Mouse (Mus musculus) granulocyte monocyte progenitor cell, adult 5-6 weeks (primary cell): ENCODE results near the gene Scamp3. TPM values are rescaled to one million over a fixed set of nuclear protein-coding genes. Genes with fewer than 3 reads are reported as not detected.
"Not testable (repeated sequence)": the region's sequence is repeated elsewhere in the genome, so short reads cannot be mapped to it uniquely, and the experiment has no call there.

Source experiments
- ATAC-seq: replicated peaks from 2 replicates; pipeline ENCODE4 v1.8.0; 2016; ENCODE audit warnings: mild to moderate bottlenecking, moderate TSS enrichment, inconsistent platforms; ENCODE audit not compliant: poor library complexity, severe bottlenecking
- total RNA-seq, 2 experiments: library from RNA; stranded (forward) in 1 of 2; stranded (reverse) in 1 of 2; fragments of 200-712, 200-1000 nt in 1 of 2; fragments of >200 nt in 1 of 2; fragmentation: Nextera tagmentation in 1 of 2; gene quantifications; 2 replicates each; pipeline ENCODE4 v1.2.3; 2014 to 2017

Scamp3 gene
- total RNA-seq (2014; fragmentation: Nextera tagmentation) (59.6 and 99.0 TPM in 2 replicates), total RNA-seq (2017) (32.9 and 37.2 TPM in 2 replicates)

- peak; percentile 93 for ATAC-seq
Measured at GRCm38 (mm10) chr3:89177242-89178106, at the start of gene Scamp3. TSS of gene Scamp3 (plus strand) at chr3:89177473.

- ATAC-seq: no peak
Measured at GRCm38 (mm10) chr3:89129908-89130307, 47.4 kb upstream of the Scamp3 start.

GRCm38 (mm10) chr3:89131816-89132215 is 45.5 kb upstream of the Scamp3 start:
- no peak for ATAC-seq

- ATAC-seq: peak; percentile 35; the same call in 1 of the 2 replicates
Measured at GRCm38 (mm10) chr3:89132285-89133062, 44.8 kb upstream of the Scamp3 start.

- no peak for ATAC-seq
Measured at GRCm38 (mm10) chr3:89133063-89133450, 44.2 kb upstream of the Scamp3 start.

GRCm38 (mm10) chr3:89133752-89134151 is 43.5 kb upstream of the Scamp3 start:
- no peak for ATAC-seq

GRCm38 (mm10) chr3:89135958-89136357 is 41.3 kb upstream of the Scamp3 start, which contains the start of gene Pklr:
TSS of gene Pklr (plus strand) at chr3:89136142.
- ATAC-seq: no peak

- ATAC-seq: peak; percentile 79
Measured at GRCm38 (mm10) chr3:89136365-89136764, 40.9 kb upstream of the Scamp3 start.

GRCm38 (mm10) chr3:89144821-89145220 is 32.5 kb upstream of the Scamp3 start:
- no peak for ATAC-seq

- ATAC-seq: no peak
Measured at GRCm38 (mm10) chr3:89145566-89145965, 31.7 kb upstream of the Scamp3 start.

GRCm38 (mm10) chr3:89147101-89147978 is 29.9 kb upstream of the Scamp3 start:
- peak; percentile 22; the same call in 1 of the 2 replicates for ATAC-seq

GRCm38 (mm10) chr3:89147979-89148311 is 29.3 kb upstream of the Scamp3 start:
- ATAC-seq: 0 out of 2 replicates have a peak, but pooled peaks have one; percentile 5

GRCm38 (mm10) chr3:89148567-89148966 is 28.7 kb upstream of the Scamp3 start:
- ATAC-seq: no peak

GRCm38 (mm10) chr3:89152084-89152835 is 25.0 kb upstream of the Scamp3 start:
- no peak for ATAC-seq

- peak; percentile 49 for ATAC-seq
Measured at GRCm38 (mm10) chr3:89156951-89157350, 20.3 kb upstream of the Scamp3 start.

- ATAC-seq: no peak
Measured at GRCm38 (mm10) chr3:89158651-89159050, 18.6 kb upstream of the Scamp3 start.

GRCm38 (mm10) chr3:89159211-89159610 is 18.1 kb upstream of the Scamp3 start:
- ATAC-seq: peak; percentile 75

- ATAC-seq: peak; percentile 60
Measured at GRCm38 (mm10) chr3:89159616-89160344, 17.5 kb upstream of the Scamp3 start, which contains the start of gene Hcn3. TSS of gene Hcn3 (minus strand) at chr3:89160196.

- ATAC-seq: not testable (repeated sequence)
Measured at GRCm38 (mm10) chr3:89161207-89161606, 16.1 kb upstream of the Scamp3 start.
